Comparison of ENCODE assay signal across 8 mouse cellular contexts in genomic region chr3:46447481-46448265, GRCm38 (mm10). TPM values are rescaled to one million over a fixed set of nuclear protein-coding genes. Genes with fewer than 3 reads are reported as not detected.
DNase-seq lines count a peak whose midpoint lies in the region; ATAC-seq and TF ChIP-seq lines count a peak whose summit lies in the region.

TSS of gene Pabpc4l (minus strand) at chr3:46448219.

- no peaks in the 10 kb centered on the region for H3K4me1 ChIP-seq in intestine, embryonic 14.5 days (replicated peaks; ENCODE audit: control insufficient read depth, insufficient read depth, low read length)
- H3K4me1 ChIP-seq in lung, embryonic 14.5 days (ENCODE audit: insufficient read depth) = no peaks in the 10 kb centered on the region

- H3K4me2 ChIP-seq in intestine, embryonic 14.5 days (ENCODE audit: low read length) = peak within 1 kb of the TSS; percentile 59
- peak within 1 kb of the TSS; percentile 59 for H3K4me2 ChIP-seq in lung, embryonic 14.5 days

- no peaks in the 10 kb centered on the region for H3K27me3 ChIP-seq in intestine, embryonic 14.5 days (replicated peaks; ENCODE audit: control insufficient read depth, insufficient read depth, low read length)
- H3K27me3 ChIP-seq in lung, embryonic 14.5 days (ENCODE audit: insufficient read depth, low read length) = no peaks in the 10 kb centered on the region

- peak within 1 kb of the TSS; percentile 80 for H3K27ac ChIP-seq in intestine, embryonic 14.5 days (ENCODE audit: low read depth)
- peak within 1 kb of the TSS; percentile 75 for H3K27ac ChIP-seq in lung, embryonic 14.5 days (ENCODE audit: low read depth)

- under 1% methylated on average over 32 of the region's 37 CpGs for WGBS in intestine, embryonic 14.5 days
- under 1% methylated on average over 37 of the region's 37 CpGs for WGBS in lung, embryonic 14.5 days

- peak within 1 kb of the TSS; percentile 72 for H3K9ac ChIP-seq in intestine, embryonic 14.5 days (ENCODE audit: low read length)
- peak within 1 kb of the TSS; percentile 62 for H3K9ac ChIP-seq in lung, embryonic 14.5 days

- ATAC-seq in granulocyte monocyte progenitor cell, adult 5-6 weeks (replicated peaks; ENCODE audit: poor library complexity, severe bottlenecking) = peak; percentile 33; the same call in 1 of the 2 replicates
- peak; percentile 96 for ATAC-seq in intestine, embryonic 14.5 days (replicated peaks; ENCODE audit: low FRiP score, low TSS enrichment, low read depth)
- ATAC-seq in lung, embryonic 14.5 days (ENCODE audit: insufficient read depth) = peak; percentile 97

- H3K4me3 ChIP-seq in intestine, embryonic 14.5 days (ENCODE audit: low read depth, low read length) = peak within 1 kb of the TSS; percentile 59
- H3K4me3 ChIP-seq in lung, embryonic 14.5 days (ENCODE audit: low read depth, low read length) = peak within 1 kb of the TSS; percentile 55

- H3K9me3 ChIP-seq in intestine, embryonic 14.5 days (ENCODE audit: control insufficient read depth, low read length) = peaks cover 12% of the 10 kb centered on the region
- H3K9me3 ChIP-seq in lung, embryonic 14.5 days (ENCODE audit: low read depth, low read length) = peaks cover 8% of the 10 kb centered on the region; the same call in 1 of the 2 replicates

- peak; percentile 24 to 47 for DNase-seq in layer of hippocampus, postnatal 10 days (ENCODE audit: low spot score in 2 of 2)
- DNase-seq in layer of hippocampus, adult 9-11 months = no peak
- peak; percentile 54 for DNase-seq in embryo, embryonic 10 days (ENCODE audit: low spot score)
- DNase-seq in intestine, embryonic 14.5 days (ENCODE audit: low spot score) = peak; percentile 83
- DNase-seq in lung, embryonic 14.5 days = peak; percentile 80
- DNase-seq in ovary, postnatal 10 days (ENCODE audit: low spot score) = peak; percentile 35
- DNase-seq in spleen, adult 18-20 months = no peak

- no peaks in the 10 kb centered on the region for H3K36me3 ChIP-seq in intestine, embryonic 14.5 days (ENCODE audit: control insufficient read depth, insufficient read depth, low read length)
- H3K36me3 ChIP-seq in lung, embryonic 14.5 days (ENCODE audit: insufficient read depth) = 0 out of 2 replicates have a peak, but pooled peaks cover 3% of the 10 kb centered on the region

- no peak for TF ChIP-seq CTCF in lung, embryonic 14.5 days (IDR thresholded peaks at IDR 0.05; ENCODE audit: low read depth)

RNA-seq across cellular contexts. Expression of gene Pabpc4l, which starts in this region (rescaled TPM):
- total RNA-seq in layer of hippocampus, postnatal 10 days (2021) = 1 to 10 TPM; 1.2 to 2.3 TPM
- total RNA-seq in granulocyte monocyte progenitor cell, adult 5-6 weeks (2014; fragmentation: Nextera tagmentation) = not detected in 2 replicates
- not detected in 2 replicates for total RNA-seq in granulocyte monocyte progenitor cell, adult 5-6 weeks (2017)
- 12.1 and 15.7 TPM in 2 replicates for polyA plus RNA-seq in intestine, embryonic 14.5 days (2014; fragmentation: Nextera tagmentation; extraction: Ambion mirVana)
- 15.4 and 15.5 TPM in 2 replicates for polyA plus RNA-seq in lung, embryonic 14.5 days (2014; fragmentation: Nextera tagmentation; extraction: Ambion mirVana)

Comparison
In these comparisons a context has a peak if more than half of its experiments do, and no peak if none do; other contexts are left out.
1. DNase-seq: peak in layer of hippocampus, postnatal 10 days (2 of 2), embryo, embryonic 10 days (single experiment), intestine, embryonic 14.5 days (single experiment), lung, embryonic 14.5 days (single experiment) and ovary, postnatal 10 days (single experiment); none in layer of hippocampus, adult 9-11 months (single experiment) and spleen, adult 18-20 months (0 of 2).
2. Peak in ATAC-seq in granulocyte monocyte progenitor cell, adult 5-6 weeks; RNA of the gene not detected or under 1 TPM.
3. ATAC-seq: peak in every context shown above with its lines; median percentile 97 in lung, embryonic 14.5 days; 96 in intestine, embryonic 14.5 days; 33 in granulocyte monocyte progenitor cell, adult 5-6 weeks.